Mouse (Mus musculus) v-Abl transformed pro-B cells (cell line): ENCODE results near the gene Cga.

Experiments used
- in situ Hi-C, 2 experiments: fragments of 400-800 bp; cut with MboI; formaldehyde crosslinking; loops; one replicate each; pipeline ENCODE4 v1.15.1; 2025; ENCODE audit not compliant: unreplicated experiment in 2 of 2

The Cga gene

DNA sequence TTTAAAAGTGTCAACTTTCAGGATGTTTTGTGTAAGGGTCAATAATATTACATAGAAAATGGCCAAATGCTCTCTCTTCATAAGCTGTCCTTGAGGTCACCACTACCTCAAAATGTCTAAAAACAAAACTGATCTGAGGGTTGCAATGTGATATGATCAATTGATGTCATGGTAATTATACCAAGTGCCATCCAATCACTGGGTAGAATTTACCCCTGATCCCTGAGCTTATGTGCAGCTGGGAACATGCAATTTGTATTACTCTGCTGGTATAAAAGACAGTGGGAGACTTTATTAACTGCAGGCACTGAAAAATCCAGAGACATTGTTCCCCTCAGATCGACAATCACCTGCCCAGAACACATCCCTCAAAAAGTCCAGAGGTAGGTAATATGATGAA lies at the start of gene Cga:
Gene Cga (plus strand): TSS at position 301 of the 400 bp plus-strand sequence.
- in situ Hi-C loops = no loop called here

DNA sequence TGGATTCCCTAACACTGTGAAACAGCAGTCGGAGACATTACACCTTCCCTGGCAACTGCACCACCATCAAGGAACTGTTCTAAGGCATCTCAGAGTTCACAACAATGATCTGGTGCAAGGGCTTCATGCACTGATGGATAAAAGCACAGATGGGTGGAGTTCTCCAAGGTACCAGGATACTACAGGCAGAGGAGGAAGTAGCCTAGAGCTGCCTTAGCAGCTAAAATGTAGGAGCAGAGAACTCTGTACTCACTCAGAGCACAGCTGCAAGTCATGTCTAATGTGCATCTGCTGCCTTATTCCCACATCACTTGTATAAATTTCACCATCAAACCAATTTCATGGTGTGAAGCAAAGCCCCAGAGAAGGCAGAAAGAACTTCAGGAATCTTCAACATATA lies 49.7 kb upstream of the Cga start:
- in situ Hi-C loops = no loop called here

DNA sequence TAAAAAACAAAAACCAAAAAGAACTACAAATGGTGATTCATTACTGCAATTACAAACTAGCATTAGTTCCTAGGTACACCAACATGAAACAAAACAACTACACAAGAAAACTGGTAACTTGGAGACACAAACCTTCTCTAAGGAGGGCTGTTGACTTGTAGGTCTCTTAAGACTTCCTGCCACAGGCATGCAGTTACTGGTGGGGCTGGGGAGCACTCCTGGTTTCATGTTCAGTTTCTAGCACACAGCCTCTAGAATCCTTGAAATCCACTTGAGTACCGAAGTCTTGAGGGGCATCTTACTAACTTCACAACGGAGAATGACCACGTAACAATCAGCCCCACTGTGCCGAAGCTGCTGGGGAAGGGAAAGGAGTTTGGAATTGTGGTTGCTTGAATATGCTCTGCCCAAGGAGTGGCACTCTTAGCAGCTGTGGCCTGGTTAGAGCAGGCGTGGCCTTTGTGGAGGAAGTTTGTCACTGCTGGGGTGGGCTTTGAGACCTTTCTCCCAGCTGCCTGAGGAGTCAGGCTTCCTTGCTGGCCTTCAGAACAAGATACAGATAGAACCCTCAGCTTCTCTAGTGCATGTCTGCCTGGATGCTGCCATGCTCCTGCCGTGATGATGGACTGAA lies 45.8 kb upstream of the Cga start:
- in situ Hi-C loops = no loop called here

DNA sequence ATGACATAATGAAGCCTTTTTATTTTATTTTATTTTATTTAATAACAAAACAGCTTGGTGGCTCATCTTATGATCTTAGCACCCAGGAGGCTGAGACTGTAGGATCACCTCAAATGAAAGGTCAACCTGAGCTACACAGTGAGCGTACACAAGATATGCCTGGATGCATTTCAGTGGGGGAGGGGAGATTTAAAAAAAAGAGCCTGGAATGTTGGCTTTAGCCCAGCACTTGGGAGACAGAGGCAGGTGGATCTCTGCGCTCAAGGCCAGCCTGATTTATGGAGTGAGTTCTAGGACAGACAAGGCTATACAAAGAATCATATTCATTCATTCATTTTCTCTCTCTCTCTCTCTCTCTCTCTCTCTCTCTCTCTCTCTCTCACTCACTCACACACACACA lies 43.4 kb upstream of the Cga start:
- in situ Hi-C loops = no loop called here

DNA sequence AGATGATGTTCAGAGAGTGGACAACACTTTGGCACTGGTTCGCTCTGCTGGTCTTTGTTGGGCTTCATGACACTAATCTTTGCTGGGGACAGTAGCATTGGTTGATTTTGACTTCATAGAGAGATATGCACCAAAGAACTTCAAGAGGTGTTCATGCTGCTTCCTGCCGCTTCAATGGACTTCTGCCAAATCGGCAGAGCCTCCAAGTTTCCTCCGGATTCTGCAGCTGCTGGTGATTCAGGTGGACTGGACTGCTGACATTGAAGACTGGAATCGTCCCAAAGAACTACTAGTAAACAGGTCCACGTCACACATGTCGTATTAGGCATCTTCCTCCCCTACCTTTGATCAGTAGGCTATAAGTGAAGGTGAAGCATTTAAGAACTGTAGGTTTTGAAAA lies 41.5 kb upstream of the Cga start:
- in situ Hi-C loops = no loop called here

DNA sequence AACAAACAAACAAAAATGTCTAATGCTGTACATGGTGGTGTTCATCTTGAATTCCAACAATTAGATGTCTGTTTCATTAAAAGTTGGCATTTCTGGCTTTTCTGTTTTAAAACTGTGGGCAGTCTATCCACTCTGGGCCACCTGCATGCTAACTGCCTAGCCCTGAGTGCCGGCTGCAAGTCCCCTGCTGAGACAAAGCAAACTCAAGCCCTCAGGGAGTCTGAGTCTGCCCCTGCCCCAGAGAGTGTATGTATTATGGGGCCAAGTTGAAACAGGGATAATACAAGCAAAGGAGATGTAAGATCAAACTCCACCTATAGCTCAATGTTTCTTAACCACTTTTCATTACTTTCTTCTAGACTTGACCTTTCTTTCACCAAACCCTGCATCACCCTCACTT lies 37.6 kb upstream of the Cga start:
- in situ Hi-C loops = no loop called here

DNA sequence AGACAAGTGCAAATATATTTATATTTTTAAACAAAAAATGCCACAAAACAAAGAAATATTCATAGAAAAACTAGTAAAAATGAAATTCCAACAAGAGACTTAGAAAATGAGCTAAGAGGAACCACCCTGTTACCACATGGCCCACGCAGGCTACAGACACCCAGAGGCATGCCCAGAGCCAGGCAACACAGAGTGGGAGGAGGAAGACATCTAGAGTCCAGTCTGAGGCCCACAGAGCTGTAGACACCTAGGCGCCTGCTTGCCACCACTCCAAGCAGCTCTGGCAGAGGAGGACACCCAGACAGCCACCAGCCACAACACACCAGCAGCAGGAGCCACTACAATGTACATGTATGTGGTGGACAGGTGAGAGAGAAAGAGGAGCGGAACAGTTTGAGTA lies 34.7 kb upstream of the Cga start:
- in situ Hi-C loops = no loop called here

DNA sequence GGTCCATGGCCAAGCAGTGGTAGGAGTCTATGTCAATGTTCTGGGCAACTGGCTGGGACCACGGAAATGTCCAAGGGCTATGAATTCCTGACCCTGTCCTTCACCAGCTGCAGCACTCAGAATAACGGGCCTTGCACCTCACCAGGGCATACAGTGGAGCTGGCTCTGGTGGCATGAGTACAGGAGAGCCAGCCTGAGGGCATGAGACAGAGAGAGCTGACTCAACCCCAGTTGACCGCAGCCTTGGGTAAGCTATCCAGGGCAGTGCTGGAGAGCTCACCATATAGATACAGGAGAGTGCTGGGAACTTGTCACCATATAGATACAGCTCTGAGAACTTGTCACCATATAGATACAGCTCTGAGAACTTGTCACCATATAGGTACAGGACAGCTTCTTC lies 34.2 kb upstream of the Cga start:
- in situ Hi-C loops = no loop called here

DNA sequence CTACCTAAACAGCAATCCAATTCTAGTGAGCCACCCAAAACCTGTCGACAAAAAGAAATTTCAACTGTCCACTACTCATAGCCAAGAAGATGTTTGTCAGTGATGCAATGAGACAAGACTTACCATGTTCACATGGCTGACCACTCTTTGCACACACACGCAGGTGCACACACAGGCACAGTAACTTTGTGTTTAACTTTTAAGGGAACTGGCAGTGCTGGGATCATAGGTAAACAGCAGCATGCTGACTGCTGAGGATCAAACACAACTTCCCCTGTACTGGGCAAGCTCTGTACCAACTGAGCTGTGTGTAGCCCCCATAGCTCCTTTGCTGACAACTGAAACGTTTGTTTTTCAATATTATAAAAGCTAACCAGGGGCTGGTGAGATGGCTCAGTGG lies 32.1 kb upstream of the Cga start:
- in situ Hi-C loops = no loop called here

DNA sequence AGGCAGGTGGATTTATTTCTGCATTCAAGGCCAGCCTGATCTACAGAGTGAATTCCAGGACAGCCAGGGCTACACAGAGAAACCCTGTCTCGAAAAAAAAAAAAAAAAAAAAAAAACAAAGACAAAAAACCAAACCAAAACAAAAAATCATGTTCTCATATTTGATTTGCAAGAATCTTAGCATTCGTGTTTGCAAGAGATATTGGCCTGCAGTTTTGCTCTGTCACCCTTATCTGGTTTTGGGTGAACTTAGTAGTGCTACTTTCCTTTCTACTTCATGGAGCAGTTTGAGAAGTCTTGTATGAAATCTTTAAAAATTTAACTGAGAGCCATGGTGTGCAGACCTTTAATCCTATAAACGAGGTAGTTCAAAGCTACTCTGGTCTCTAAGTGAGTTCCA lies 23.8 kb upstream of the Cga start:
- in situ Hi-C loops = no loop called here

DNA sequence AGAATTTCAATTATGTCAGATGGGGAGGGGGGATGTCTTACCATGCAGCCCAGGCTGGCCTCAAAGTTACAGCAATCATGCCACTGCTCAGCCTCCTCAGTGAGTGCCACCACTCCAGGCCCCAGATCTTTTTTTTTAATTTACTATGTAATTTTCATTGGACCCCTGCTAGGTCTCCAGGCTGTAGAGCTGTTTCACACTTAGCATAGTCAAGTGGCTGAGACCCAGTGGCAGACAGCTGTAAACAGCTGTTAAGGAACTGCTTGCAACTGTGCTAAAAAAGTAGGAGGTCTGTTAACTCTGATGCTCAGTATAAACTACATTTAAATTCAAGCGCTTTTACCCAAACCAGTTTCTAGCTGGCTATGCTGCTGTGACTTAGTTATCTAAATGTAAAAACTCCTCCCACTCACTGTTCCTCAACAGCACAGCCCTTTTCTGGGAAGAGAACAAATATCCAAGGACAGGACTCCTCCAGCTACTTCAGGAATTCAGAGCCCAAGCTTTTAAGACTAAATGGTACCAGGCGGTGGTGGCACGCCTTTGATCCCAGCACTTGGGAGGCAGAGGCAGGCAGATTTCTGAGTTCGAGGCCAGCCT lies 20.6 kb upstream of the Cga start:
- in situ Hi-C loops = no loop called here

DNA sequence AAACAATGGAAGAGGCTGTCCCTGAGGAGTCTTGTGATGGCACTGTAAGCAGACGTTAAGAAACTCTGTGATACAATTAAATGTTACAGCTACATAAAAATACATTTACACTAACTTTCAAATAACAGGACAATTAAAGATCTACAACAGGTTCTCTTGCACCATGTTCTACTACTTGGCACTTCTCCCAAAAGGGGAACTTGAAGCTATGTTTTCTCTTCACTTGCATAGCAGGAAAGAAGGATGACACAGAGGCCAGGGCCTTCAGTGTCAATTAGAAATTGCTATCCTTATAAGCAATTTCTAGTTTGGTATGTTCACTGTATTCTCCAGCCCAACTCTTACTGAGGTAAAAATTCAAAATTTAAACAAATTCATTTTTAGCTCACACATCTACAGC lies 19.3 kb upstream of the Cga start:
- in situ Hi-C loops = no loop called here

DNA sequence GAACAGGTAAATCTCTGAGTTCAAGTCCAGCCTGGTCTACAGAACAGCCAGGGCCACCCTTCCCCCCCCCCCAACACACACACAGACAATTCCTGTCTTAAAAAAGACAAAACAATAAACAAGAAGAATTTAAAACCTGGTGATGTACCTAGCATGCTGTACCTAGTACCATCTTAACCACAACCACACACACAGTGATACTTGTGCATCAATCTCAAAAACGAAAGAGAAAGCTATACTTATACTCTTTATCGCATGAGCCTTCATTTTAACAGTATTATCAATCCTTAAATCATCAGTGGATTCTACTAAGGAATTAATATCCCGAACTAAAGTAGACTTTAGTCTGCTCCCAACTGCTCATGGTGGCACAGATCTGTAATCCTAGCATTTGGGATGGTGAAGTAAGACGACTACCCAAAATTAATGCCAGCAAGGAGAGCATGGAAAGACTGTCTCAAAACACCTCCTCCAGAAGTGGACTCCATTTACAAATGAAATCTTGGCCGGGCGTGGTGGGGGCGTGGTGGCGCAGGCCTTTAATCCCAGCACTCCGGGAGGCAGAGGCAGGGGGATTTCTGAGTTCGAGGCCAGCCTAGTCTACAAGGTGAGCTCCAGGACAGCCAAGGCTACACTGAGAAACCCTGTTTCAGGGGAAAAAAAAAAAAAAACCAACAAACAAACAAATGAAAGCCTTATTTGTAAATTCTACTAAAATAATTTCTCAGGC lies 12.5 kb upstream of the Cga start:
- in situ Hi-C loops = loop anchor here in 1 of 2 experiments (10.0 kb wide), 1 partner anchor 66 kb away; no protein-coding TSS in a partner anchor

DNA sequence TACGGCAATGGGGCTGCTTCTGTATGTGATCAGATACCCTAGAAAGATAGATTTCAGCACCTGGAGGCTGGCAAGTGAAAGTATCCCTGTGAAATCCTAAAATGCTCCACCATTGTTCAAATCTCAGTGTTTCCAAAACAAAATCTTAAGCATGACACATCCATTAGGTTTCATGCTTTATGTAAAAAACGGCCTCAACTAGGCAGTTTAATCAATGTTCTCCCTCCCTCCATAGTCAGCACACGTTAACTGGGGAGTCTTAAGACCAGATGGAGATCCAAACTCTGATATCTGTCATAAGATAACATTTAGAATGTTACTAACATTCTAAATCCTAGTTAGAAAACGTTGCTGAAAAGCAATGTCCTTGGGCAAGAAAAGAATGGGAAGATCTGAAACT lies 11.7 kb upstream of the Cga start:
- in situ Hi-C loops = loop anchor here in 1 of 2 experiments (10.0 kb wide), 1 partner anchor 67 kb away; no protein-coding TSS in a partner anchor

DNA sequence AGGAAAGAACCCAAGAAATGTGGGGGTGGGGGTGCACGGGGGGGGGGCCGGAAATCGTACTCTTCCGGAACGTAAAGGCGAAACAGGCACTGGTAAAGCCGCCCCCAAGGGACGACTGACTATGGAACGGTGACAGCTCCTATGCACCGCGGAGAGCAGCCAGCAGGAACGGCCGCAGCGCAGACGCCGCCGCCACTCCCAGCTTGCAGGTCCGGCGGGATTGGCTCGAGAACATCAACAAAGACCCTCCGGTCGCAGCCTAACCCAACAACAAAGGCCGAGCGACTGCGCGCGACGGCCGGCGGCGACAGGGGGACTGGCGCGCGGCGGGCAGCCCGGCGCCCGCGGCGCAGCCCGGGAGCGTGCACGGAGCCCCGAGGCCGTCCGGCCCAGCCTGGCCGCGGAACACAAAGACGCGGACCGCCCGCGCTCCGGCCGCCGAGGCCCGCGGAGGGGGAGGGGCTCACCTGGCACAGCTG lies 11.2 kb upstream of the Cga start:
- in situ Hi-C loops = loop anchor here in 1 of 2 experiments (10.0 kb wide), 1 partner anchor 68 kb away; no protein-coding TSS in a partner anchor

DNA sequence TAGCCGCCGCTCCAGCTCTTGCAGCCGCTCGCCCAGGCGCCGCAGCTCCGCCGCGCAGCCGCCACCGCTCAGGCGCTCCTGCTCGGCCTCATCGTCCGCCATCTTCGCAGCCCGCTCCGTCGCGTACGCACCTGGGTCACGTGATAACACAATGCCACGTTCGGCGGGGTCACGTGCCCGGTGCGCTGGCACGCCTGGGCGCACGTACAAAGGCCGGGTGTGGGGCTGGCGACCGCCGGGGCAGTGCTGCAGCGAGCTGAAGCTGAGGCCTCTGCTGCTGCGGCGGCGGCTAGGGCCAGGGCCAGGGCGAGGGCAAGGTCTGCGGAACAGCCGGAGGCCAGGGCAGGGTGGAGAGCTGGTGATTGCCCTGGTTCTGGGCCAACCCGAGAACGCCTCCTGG lies 10.8 kb upstream of the Cga start, which contains the start of gene Zfp292:
Gene Zfp292 (minus strand): TSS at position 143 of the 400 bp plus-strand sequence.
- in situ Hi-C loops = loop anchor here in 1 of 2 experiments (10.0 kb wide), 1 partner anchor 68 kb away; no protein-coding TSS in a partner anchor

DNA sequence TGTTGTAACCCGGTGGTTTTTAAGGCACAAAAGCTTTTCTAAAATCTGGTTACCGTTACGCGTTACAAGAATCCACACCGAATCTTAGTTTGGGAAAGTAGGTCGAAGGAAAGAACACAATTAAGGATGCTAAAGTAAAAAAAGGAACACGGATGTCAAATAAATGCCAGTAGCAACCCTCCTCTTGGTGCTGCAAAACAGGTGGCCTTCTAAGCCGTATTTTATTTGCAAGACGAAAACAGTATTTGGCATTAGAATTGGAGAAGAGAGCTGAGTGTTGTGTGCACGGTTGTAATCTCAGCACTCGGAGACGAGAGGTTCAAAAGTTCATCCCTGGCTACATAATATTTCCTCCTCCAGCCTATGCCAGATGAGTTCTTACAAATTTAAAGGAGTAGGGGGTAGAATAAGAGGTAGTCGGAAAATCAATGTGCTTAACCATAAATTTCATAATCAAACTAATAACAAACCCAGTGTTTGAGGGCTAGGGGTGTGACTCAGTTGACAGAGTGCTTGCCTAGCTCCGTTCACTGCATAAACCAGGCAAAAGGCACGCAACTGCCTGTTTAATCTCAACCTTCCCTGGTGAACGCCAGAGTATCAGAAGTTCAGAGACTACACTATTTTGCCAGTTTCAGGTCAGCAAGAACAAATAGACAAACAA lies 10.1 kb upstream of the Cga start:
- in situ Hi-C loops = loop anchor here in 1 of 2 experiments (10.0 kb wide), 1 partner anchor 69 kb away; no protein-coding TSS in a partner anchor

DNA sequence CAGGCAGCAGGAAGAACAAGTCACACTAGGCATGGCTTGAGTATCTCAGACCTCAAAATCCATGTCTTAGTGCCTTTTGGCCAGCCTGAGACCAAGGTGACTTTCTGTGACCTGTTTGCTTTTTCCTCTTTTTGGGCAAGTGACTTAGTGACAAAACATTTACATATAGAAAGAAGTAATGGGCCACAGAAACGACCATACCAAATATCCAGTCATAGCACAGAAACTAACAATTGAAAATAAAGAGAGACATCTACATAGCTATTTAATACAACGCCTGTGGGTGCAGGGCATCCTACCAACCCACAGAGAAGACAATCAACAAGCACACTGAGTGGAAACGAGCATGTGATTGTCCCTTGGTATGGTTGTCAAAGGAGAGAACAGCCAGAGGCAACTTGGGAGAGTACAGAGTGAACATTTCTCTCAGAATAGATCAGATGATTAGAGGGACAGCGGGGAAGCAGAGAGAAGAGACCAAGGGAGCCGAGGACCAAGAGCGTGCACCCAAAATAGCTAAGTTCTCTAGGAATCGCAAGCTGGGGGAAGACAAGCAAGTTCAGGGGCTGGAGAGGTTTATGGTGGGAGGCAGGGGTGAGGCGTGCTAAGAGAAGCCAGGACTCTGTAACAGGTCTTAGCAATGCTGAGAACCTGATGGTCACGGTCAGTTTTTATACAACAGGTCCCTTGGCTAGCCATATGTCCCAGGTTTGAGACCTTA lies 7.8 kb upstream of the Cga start:
- in situ Hi-C loops = loop anchor here in 1 of 2 experiments (10.0 kb wide), 1 partner anchor 71 kb away; no protein-coding TSS in a partner anchor

DNA sequence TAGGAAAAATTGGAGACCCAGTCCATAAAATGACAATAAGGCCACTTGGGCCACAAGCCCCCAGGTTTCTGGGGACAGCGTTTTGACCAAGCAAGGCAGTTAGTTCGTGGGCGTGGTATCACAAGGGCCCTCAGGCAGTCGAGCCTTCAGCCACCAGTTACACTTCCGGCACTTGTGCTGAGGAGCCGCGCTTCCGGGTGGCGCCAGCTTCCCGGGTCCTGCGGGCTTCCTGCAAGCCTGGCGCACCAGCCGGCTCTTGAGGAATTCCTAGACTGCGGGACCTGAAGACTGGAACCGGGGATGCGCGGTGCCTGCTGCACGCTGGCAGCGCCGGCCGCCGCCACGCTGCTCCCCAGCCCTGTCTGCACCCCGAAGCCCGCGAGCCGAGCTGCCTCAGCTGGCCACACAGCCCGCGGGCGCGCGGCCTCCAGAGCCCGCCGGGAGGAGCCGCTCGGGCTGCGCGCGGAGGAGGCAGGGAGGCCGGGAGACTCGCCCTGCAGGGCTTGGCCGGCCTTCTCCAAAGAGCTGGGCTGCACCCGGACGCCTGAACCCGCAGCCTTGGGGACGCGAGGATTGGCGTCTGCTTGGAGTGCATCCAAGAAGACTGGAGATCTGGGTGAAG lies 7.0 kb upstream of the Cga start:
- in situ Hi-C loops = loop anchor here in 1 of 2 experiments (10.0 kb wide), 1 partner anchor 72 kb away; no protein-coding TSS in a partner anchor

DNA sequence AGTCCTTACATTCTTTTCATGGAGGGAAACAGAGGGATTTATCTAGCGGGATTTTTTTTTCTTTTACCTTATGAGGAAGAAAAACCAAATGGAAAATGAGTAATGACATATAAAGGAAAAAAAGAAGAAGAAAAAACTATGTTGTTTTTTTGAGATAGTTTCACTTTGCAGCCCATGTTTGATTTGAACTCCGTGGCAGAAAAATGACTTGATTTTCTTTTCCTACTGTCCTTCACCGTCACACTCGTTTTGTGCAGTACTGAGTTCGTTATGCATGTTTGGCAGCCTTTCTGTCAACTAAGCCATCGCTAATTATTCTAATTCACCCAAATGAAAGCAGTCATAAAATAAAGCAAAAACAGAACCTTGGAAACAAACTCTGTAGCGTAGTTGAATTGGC lies 6.3 kb upstream of the Cga start:
- in situ Hi-C loops = loop anchor here in 1 of 2 experiments (10.0 kb wide), 1 partner anchor 72 kb away; no protein-coding TSS in a partner anchor
